Mouse (Mus musculus): ENCODE measurements around the gene Kcnj12. TPM values are rescaled to one million over a fixed set of nuclear protein-coding genes. Genes with fewer than 3 reads are reported as not detected.

The Kcnj12 gene
- total and polyA plus RNA-seq, 3 experiments, result not detected

GRCm38 (mm10) chr11:61028211-61028950 is 6.0 kb downstream of the Kcnj12 start:
- no peaks in the 10 kb centered on the region for H3K4me1 ChIP-seq (ENCODE audit: control insufficient read depth in 1 of 2, insufficient read depth in 2 of 2, low read length in 2 of 2)
- H3K27me3 ChIP-seq (ENCODE audit: control insufficient read depth in 1 of 2, insufficient read depth in 2 of 2, low read length in 2 of 2), result peaks cover 2% of the 10 kb centered on the region in 2 experiments
- no peak overlapping the region for H3K4me3 ChIP-seq (ENCODE audit: control insufficient read depth in 1 of 2, insufficient read depth in 1 of 2, low read depth in 2 of 2, low read length in 2 of 2)

DNA sequence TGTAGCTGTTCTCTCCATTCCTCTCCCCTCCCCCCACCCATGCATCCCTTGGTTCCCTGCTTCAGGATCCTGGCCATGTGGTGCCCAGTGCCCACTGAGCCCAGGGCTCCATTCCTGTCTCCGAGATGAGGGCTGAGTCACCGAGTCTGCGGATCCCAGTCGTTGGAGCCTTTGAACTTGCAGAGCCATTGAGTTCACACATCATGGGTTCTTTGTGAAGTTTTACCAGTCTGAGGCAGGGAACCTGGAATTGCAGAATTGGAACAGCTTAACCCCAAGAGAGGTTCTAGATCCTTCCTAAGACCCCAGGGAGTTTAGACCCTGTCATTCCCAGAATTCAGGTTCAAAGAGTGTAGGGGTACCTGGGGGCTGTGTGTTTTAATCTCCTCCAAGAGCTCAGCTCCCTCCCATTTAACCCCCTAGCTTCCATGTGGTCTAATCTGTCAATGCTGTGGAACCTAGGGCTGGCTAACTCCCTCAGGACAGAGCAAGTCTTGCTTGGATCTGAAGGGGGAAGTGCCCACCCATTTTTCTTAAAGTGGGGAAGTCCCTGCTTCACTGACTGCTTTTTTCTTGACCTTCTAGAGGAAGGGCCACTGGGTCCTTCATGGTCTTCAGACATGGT is 6.9 kb downstream of the Kcnj12 start:
- Histone ChIP-seq H3K27ac (ENCODE audit: control insufficient read depth, low read depth, low read length) (no peak overlapping the region), H3K79me2 (ENCODE audit: control insufficient read depth, insufficient read depth, low read length, poor library complexity) (no peaks in the 10 kb centered on the region), H3K4me3 (ENCODE audit: control insufficient read depth in 1 of 2, insufficient read depth in 1 of 2, low read depth in 2 of 2, low read length in 2 of 2) (no peak overlapping the region), H3K9ac (ENCODE audit: control insufficient read depth, low read depth, low read length, poor library complexity, severe bottlenecking) (no peak overlapping the region), H3K4me1 (ENCODE audit: control insufficient read depth in 1 of 2, insufficient read depth in 2 of 2, low read length in 2 of 2) (no peaks in the 10 kb centered on the region), H3K9me3 (replicated peaks; ENCODE audit: insufficient read depth, low read length) (no peaks in the 10 kb centered on the region), H3K27me3 (ENCODE audit: control insufficient read depth in 1 of 2, insufficient read depth in 2 of 2, low read length in 2 of 2) (peaks cover 2 to 4% of the 10 kb centered on the region in 2 experiments), H3K36me3 (ENCODE audit: control insufficient read depth in 1 of 2, insufficient read depth in 2 of 2, low read length in 2 of 2) (no peaks in the 10 kb centered on the region)
- TF ChIP-seq GABPA (IDR thresholded peaks at IDR 0.05; ENCODE audit: low read depth, low read length), result no peak
- TF ChIP-seq JUND (IDR thresholded peaks at IDR 0.05; ENCODE audit: low read depth, low read length), result no peak
- no peak for TF ChIP-seq MEF2A (IDR thresholded peaks at IDR 0.05; ENCODE audit: extremely low read depth, insufficient replicate concordance, low read depth, low read length, poor library complexity, severe bottlenecking)
- TF ChIP-seq SMC3 (IDR thresholded peaks at IDR 0.05; ENCODE audit: low read depth, low read length), result no peak
- DNase-seq (ENCODE audit: low read depth, low spot score), result no peak

More at GRCm38 (mm10) chr11:61028211-61028950, 6.0 kb downstream of the Kcnj12 start:
- Histone ChIP-seq H3K9me3 (replicated peaks; ENCODE audit: insufficient read depth, low read length) (no peaks in the 10 kb centered on the region), H3K36me3 (ENCODE audit: control insufficient read depth in 1 of 2, insufficient read depth in 2 of 2, low read length in 2 of 2) (no peaks in the 10 kb centered on the region), H3K79me2 (ENCODE audit: control insufficient read depth, insufficient read depth, low read length, poor library complexity) (no peaks in the 10 kb centered on the region), H3K27ac (ENCODE audit: control insufficient read depth, low read depth, low read length) (no peak overlapping the region), H3K9ac (ENCODE audit: control insufficient read depth, low read depth, low read length, poor library complexity, severe bottlenecking) (no peak overlapping the region)
- TF ChIP-seq NELFE (IDR thresholded peaks at IDR 0.05; ENCODE audit: low read depth, low read length) (no peak), MAZ (IDR thresholded peaks at IDR 0.05; ENCODE audit: low read depth, low read length) (no peak), HCFC1 (IDR thresholded peaks at IDR 0.05; ENCODE audit: low read depth, low read length) (no peak), MEF2A (IDR thresholded peaks at IDR 0.05; ENCODE audit: extremely low read depth, insufficient replicate concordance, low read depth, low read length, poor library complexity, severe bottlenecking) (no peak), USF1 (IDR thresholded peaks at IDR 0.05; ENCODE audit: low read depth, low read length) (no peak)
- DNase-seq (ENCODE audit: low read depth, low spot score), result no peak

- H3K27ac ChIP-seq (ENCODE audit: control insufficient read depth, low read depth, low read length), result no peak overlapping the region
- peaks cover 2 to 4% of the 10 kb centered on the region in 2 experiments for H3K27me3 ChIP-seq (ENCODE audit: control insufficient read depth in 1 of 2, insufficient read depth in 2 of 2, low read length in 2 of 2)
- no peaks in the 10 kb centered on the region for H3K36me3 ChIP-seq (ENCODE audit: control insufficient read depth in 1 of 2, insufficient read depth in 2 of 2, low read length in 2 of 2)
- DNase-seq (ENCODE audit: low read depth, low spot score), result no peak
- H3K4me3 ChIP-seq (ENCODE audit: control insufficient read depth in 1 of 2, insufficient read depth in 1 of 2, low read depth in 2 of 2, low read length in 2 of 2), result no peak overlapping the region
- H3K4me1 ChIP-seq (ENCODE audit: control insufficient read depth in 1 of 2, insufficient read depth in 2 of 2, low read length in 2 of 2), result no peaks in the 10 kb centered on the region
- H3K9ac ChIP-seq (ENCODE audit: control insufficient read depth, low read depth, low read length, poor library complexity, severe bottlenecking), result no peak overlapping the region
- H3K9me3 ChIP-seq (replicated peaks; ENCODE audit: insufficient read depth, low read length), result no peaks in the 10 kb centered on the region
- H3K79me2 ChIP-seq (ENCODE audit: control insufficient read depth, insufficient read depth, low read length, poor library complexity), result no peaks in the 10 kb centered on the region
- no peak for TF ChIP-seq TBP (IDR thresholded peaks at IDR 0.05; ENCODE audit: low read depth, low read length)
- TF ChIP-seq ELF1 (IDR thresholded peaks at IDR 0.05; ENCODE audit: low read depth, low read length), result no peak
- TF ChIP-seq CHD1 (IDR thresholded peaks at IDR 0.05; ENCODE audit: low read depth, low read length), result no peak
- TF ChIP-seq JUND (IDR thresholded peaks at IDR 0.05; ENCODE audit: low read depth, low read length), result no peak
- TF ChIP-seq ZMIZ1 (IDR thresholded peaks at IDR 0.05; ENCODE audit: low read depth, low read length), result no peak
- no peak for TF ChIP-seq CHD2 (IDR thresholded peaks at IDR 0.05; ENCODE audit: low read length)
- TF ChIP-seq MEF2A (IDR thresholded peaks at IDR 0.05; ENCODE audit: extremely low read depth, insufficient replicate concordance, low read depth, low read length, poor library complexity, severe bottlenecking), result no peak
- TF ChIP-seq NRF1 (IDR thresholded peaks at IDR 0.05; ENCODE audit: insufficient read depth, low read depth, low read length, poor library complexity, severe bottlenecking), result no peak
- TF ChIP-seq RAD21 (IDR thresholded peaks at IDR 0.05; ENCODE audit: low read depth, low read length), result no peak
- no peak for TF ChIP-seq HCFC1 (IDR thresholded peaks at IDR 0.05; ENCODE audit: low read depth, low read length)
- TF ChIP-seq POLR2AphosphoS2 (IDR thresholded peaks at IDR 0.05; ENCODE audit: low read length), result no peak
- no peak for TF ChIP-seq USF1 (IDR thresholded peaks at IDR 0.05; ENCODE audit: low read depth, low read length)
- no peak for TF ChIP-seq NELFE (IDR thresholded peaks at IDR 0.05; ENCODE audit: low read depth, low read length)
- TF ChIP-seq MAFK (IDR thresholded peaks at IDR 0.05; ENCODE audit: borderline replicate concordance, low read depth, low read length), result no peak
- no peak for TF ChIP-seq ETS1 (IDR thresholded peaks at IDR 0.05; ENCODE audit: low read depth, low read length)
- no peak for TF ChIP-seq KAT2A (conservative IDR thresholded peaks at IDR 0.05; ENCODE audit: low read depth, low read length)
- no peak for TF ChIP-seq MAZ (IDR thresholded peaks at IDR 0.05; ENCODE audit: low read depth, low read length)
- no peak for TF ChIP-seq CTCF (IDR thresholded peaks at IDR 0.05 in 2 of 3, conservative IDR thresholded peaks at IDR 0.05 in 1 of 3; ENCODE audit: control insufficient read depth in 1 of 3, insufficient read depth in 1 of 3, low read depth in 2 of 3, low read length in 3 of 3, poor library complexity in 1 of 3, severe bottlenecking in 1 of 3)
- no peak for TF ChIP-seq GABPA (IDR thresholded peaks at IDR 0.05; ENCODE audit: low read depth, low read length)
These were observed 7.7 kb downstream of the Kcnj12 start for GRCm38 (mm10) chr11:61029864-61030595.
